Mouse (Mus musculus) megakaryocyte, embryonic 14.5 days (primary cell): ENCODE results near the gene Gpc6.

ENCODE experiments used
- FLI1 ChIP-seq: IDR thresholded peaks from 2 replicates; pipeline ENCODE4 v1.6.1; 2012; ENCODE audit warnings: low read length, inconsistent platforms, mixed read lengths
- GATA1 ChIP-seq: IDR thresholded peaks from 3 replicates; pipeline ENCODE4 v1.6.1; 2012; ENCODE audit warnings: mixed read lengths, low read length, inconsistent platforms, borderline replicate concordance

GRCm38 (mm10) chr14:117556715-117557320, 631.7 kb downstream of the Gpc6 start:
- TF ChIP-seq GATA1 (no peak), FLI1 (no peak)
